Mouse (Mus musculus): ENCODE measurements around the gene Gsg1l. TPM values are rescaled to one million over a fixed set of nuclear protein-coding genes. Genes with fewer than 3 reads are reported as not detected.

Gsg1l gene
- polyA plus RNA-seq, 1 experiment, result 5.6 TPM

- Histone ChIP-seq H3K4me1 (ENCODE audit: control insufficient read depth, insufficient read depth, low read length) (no peaks in the 10 kb centered on the region), H3K4me3 (replicated peaks; ENCODE audit: extremely low read depth, low read depth, low read length) (no peak overlapping the region)
- TF ChIP-seq CTCF (IDR thresholded peaks at IDR 0.05; ENCODE audit: insufficient read depth, low read length), result no peak
- TF ChIP-seq POLR2A (IDR thresholded peaks at IDR 0.05; ENCODE audit: borderline replicate concordance, extremely low read depth, low read depth, low read length), result no peak
- DNase-seq, result no peak
- WGBS, result 63% methylated on average over 5 of the region's 5 CpGs
Observed at GRCm38 (mm10) chr7:126026600-126026999, 55.6 kb downstream of the Gsg1l start.

- TF ChIP-seq CTCF (IDR thresholded peaks at IDR 0.05; ENCODE audit: insufficient read depth, low read length), result no peak
- no peak for TF ChIP-seq POLR2A (IDR thresholded peaks at IDR 0.05; ENCODE audit: borderline replicate concordance, extremely low read depth, low read depth, low read length)
- no peak for DNase-seq
- 50% methylated on average over 6 of the region's 6 CpGs for WGBS
- no peaks in the 10 kb centered on the region for H3K4me1 ChIP-seq (ENCODE audit: control insufficient read depth, insufficient read depth, low read length)
- no peak overlapping the region for H3K4me3 ChIP-seq (replicated peaks; ENCODE audit: extremely low read depth, low read depth, low read length)
Observed at GRCm38 (mm10) chr7:126019966-126020365, 62.2 kb downstream of the Gsg1l start.

- Histone ChIP-seq H3K4me3 (replicated peaks; ENCODE audit: extremely low read depth, low read depth, low read length) (no peak overlapping the region), H3K4me1 (ENCODE audit: control insufficient read depth, insufficient read depth, low read length) (no peaks in the 10 kb centered on the region)
- WGBS, result 64% methylated on average over 9 of the region's 9 CpGs
- TF ChIP-seq CTCF (IDR thresholded peaks at IDR 0.05; ENCODE audit: insufficient read depth, low read length) (no peak), POLR2A (IDR thresholded peaks at IDR 0.05; ENCODE audit: borderline replicate concordance, extremely low read depth, low read depth, low read length) (no peak)
- DNase-seq, result no peak
Observed at GRCm38 (mm10) chr7:126019321-126019720, 62.9 kb downstream of the Gsg1l start.

- H3K4me1 ChIP-seq (ENCODE audit: control insufficient read depth, insufficient read depth, low read length), result no peaks in the 10 kb centered on the region
- WGBS, result 90% methylated on average over 4 of the region's 4 CpGs
- no peak overlapping the region for H3K4me3 ChIP-seq (replicated peaks; ENCODE audit: extremely low read depth, low read depth, low read length)
- TF ChIP-seq CTCF (IDR thresholded peaks at IDR 0.05; ENCODE audit: insufficient read depth, low read length) (no peak), POLR2A (IDR thresholded peaks at IDR 0.05; ENCODE audit: borderline replicate concordance, extremely low read depth, low read depth, low read length) (no peak)
- DNase-seq, result no peak
Observed at GRCm38 (mm10) chr7:126017455-126017854, 64.8 kb downstream of the Gsg1l start.

GRCm38 (mm10) chr7:126012325-126013021 is 69.7 kb downstream of the Gsg1l start:
- 76% methylated on average over 11 of the region's 11 CpGs for WGBS
- DNase-seq, result no peak
- TF ChIP-seq CTCF (IDR thresholded peaks at IDR 0.05; ENCODE audit: insufficient read depth, low read length), result no peak
- TF ChIP-seq POLR2A (IDR thresholded peaks at IDR 0.05; ENCODE audit: borderline replicate concordance, extremely low read depth, low read depth, low read length), result no peak
- H3K4me1 ChIP-seq (ENCODE audit: control insufficient read depth, insufficient read depth, low read length), result no peaks in the 10 kb centered on the region
- no peak overlapping the region for H3K4me3 ChIP-seq (replicated peaks; ENCODE audit: extremely low read depth, low read depth, low read length)

- Histone ChIP-seq H3K4me1 (ENCODE audit: control insufficient read depth, insufficient read depth, low read length) (no peaks in the 10 kb centered on the region), H3K4me3 (replicated peaks; ENCODE audit: extremely low read depth, low read depth, low read length) (no peak overlapping the region)
- no peak for DNase-seq
- TF ChIP-seq CTCF (IDR thresholded peaks at IDR 0.05; ENCODE audit: insufficient read depth, low read length) (no peak), POLR2A (IDR thresholded peaks at IDR 0.05; ENCODE audit: borderline replicate concordance, extremely low read depth, low read depth, low read length) (no peak)
- 63% methylated on average over 7 of the region's 7 CpGs for WGBS
Observed at GRCm38 (mm10) chr7:126008789-126009148, 73.4 kb downstream of the Gsg1l start.

- TF ChIP-seq CTCF (IDR thresholded peaks at IDR 0.05; ENCODE audit: insufficient read depth, low read length) (no peak), POLR2A (IDR thresholded peaks at IDR 0.05; ENCODE audit: borderline replicate concordance, extremely low read depth, low read depth, low read length) (no peak)
- DNase-seq, result no peak
- 54% methylated on average over 4 of the region's 4 CpGs for whole genome bisulfite sequencing
Observed at GRCm38 (mm10) chr7:126008139-126008788, 73.9 kb downstream of the Gsg1l start.

GRCm38 (mm10) chr7:126007132-126007910 is 74.9 kb downstream of the Gsg1l start:
- no peaks in the 10 kb centered on the region for H3K4me1 ChIP-seq (ENCODE audit: control insufficient read depth, insufficient read depth, low read length)
- no peak for DNase-seq
- H3K4me3 ChIP-seq (replicated peaks; ENCODE audit: extremely low read depth, low read depth, low read length), result no peak overlapping the region
- no peak for TF ChIP-seq POLR2A (IDR thresholded peaks at IDR 0.05; ENCODE audit: borderline replicate concordance, extremely low read depth, low read depth, low read length)
- no peak for TF ChIP-seq CTCF (IDR thresholded peaks at IDR 0.05; ENCODE audit: insufficient read depth, low read length)
- WGBS, result 77% methylated on average over 10 of the region's 10 CpGs

More at GRCm38 (mm10) chr7:126008139-126008788, 73.9 kb downstream of the Gsg1l start:
- no peak overlapping the region for H3K4me3 ChIP-seq (replicated peaks; ENCODE audit: extremely low read depth, low read depth, low read length)
- no peaks in the 10 kb centered on the region for H3K4me1 ChIP-seq (ENCODE audit: control insufficient read depth, insufficient read depth, low read length)

- DNase-seq, result no peak
- TF ChIP-seq CTCF (IDR thresholded peaks at IDR 0.05; ENCODE audit: insufficient read depth, low read length), result no peak
- TF ChIP-seq POLR2A (IDR thresholded peaks at IDR 0.05; ENCODE audit: borderline replicate concordance, extremely low read depth, low read depth, low read length), result no peak
- 51% methylated on average over 5 of the region's 5 CpGs for WGBS
- Histone ChIP-seq H3K4me1 (ENCODE audit: control insufficient read depth, insufficient read depth, low read length) (no peaks in the 10 kb centered on the region), H3K4me3 (replicated peaks; ENCODE audit: extremely low read depth, low read depth, low read length) (no peak overlapping the region)
Observed at GRCm38 (mm10) chr7:126005274-126005673, 76.9 kb downstream of the Gsg1l start.
